Mouse (Mus musculus) olfactory bulb, adult 2 months (tissue): ENCODE data around the gene Kansl2. TPM values are rescaled to one million over a fixed set of nuclear protein-coding genes. Genes with fewer than 3 reads are reported as not detected.

Experiments used
- H3K27ac ChIP-seq: fragments of 200-500 bp; 2 replicates; pipeline ENCODE4 v1.5.1; 2012; ENCODE audit warnings: low read depth, low read length; ENCODE audit not compliant: insufficient read depth
- H3K4me1 ChIP-seq: fragments of 200-500 bp; 2 replicates; pipeline ENCODE4 v1.6.1; 2012; ENCODE audit warnings: low read length; ENCODE audit not compliant: control insufficient read depth, insufficient read depth
- H3K4me3 ChIP-seq: fragments of 200-500 bp; 2 replicates; pipeline ENCODE4 v1.5.1; 2012; ENCODE audit warnings: mild to moderate bottlenecking, low read depth, low read length, moderate library complexity; ENCODE audit not compliant: insufficient read depth
- CTCF ChIP-seq: fragments of 200-500 bp; IDR thresholded peaks from 2 replicates; pipeline ENCODE4 v1.5.1; 2012; ENCODE audit warnings: low read depth, mild to moderate bottlenecking, low read length, moderate library complexity; ENCODE audit not compliant: insufficient read depth
- POLR2A ChIP-seq: fragments of 200-500 bp; IDR thresholded peaks from 2 replicates; pipeline ENCODE4 v1.6.1; 2012; ENCODE audit warnings: mild to moderate bottlenecking, low read depth, low read length, moderate library complexity; ENCODE audit not compliant: insufficient read depth
- WGBS: fragments of 180-500 bp; shearing (Covaris S2); methylation state at CpG from one replicate; pipeline ENCODE4 v1.1.7; 2018; 5-methylcytosine and 5-hydroxymethylcytosine counted together
- polyA plus RNA-seq: library from polyadenylated mRNA; stranded (reverse); fragments of >200 nt; gene quantifications from 2 replicates; pipeline ENCODE4 v1.2.4, GENCODE M21; 2012; ENCODE audit warnings: low replicate concordance; ENCODE audit not compliant: missing spikeins, insufficient read depth, insufficient read length

The Kansl2 gene
- polyA plus RNA-seq, 1 experiment, result not detected

- WGBS, result 31% methylated on average over 25 of the region's 25 CpGs
- H3K27ac ChIP-seq, result no peak overlapping the region
- H3K4me3 ChIP-seq, result peak overlapping the region; percentile 23
Measured at GRCm38 (mm10) chr15:98510438-98511385, 23.4 kb downstream of the Kansl2 start.

GRCm38 (mm10) chr15:98509387-98509786 lies 24.7 kb downstream of the Kansl2 start:
- Histone ChIP-seq H3K4me3 (no peak overlapping the region), H3K4me1 (peaks cover 3% of the 10 kb centered on the region; the same call in 1 of the 2 replicates), H3K27ac (no peak overlapping the region)
- TF ChIP-seq CTCF (no peak), POLR2A (no peak)
- WGBS, result 63% methylated on average over 2 of the region's 2 CpGs

More at GRCm38 (mm10) chr15:98510438-98511385, 23.4 kb downstream of the Kansl2 start:
- peak; percentile 68; the same call in 1 of the 2 replicates for TF ChIP-seq CTCF
- TF ChIP-seq POLR2A, result no peak
- H3K4me1 ChIP-seq, result peaks cover 3% of the 10 kb centered on the region; the same call in 1 of the 2 replicates

- H3K27ac ChIP-seq, result no peak overlapping the region
- H3K4me1 ChIP-seq, result peaks cover 3% of the 10 kb centered on the region; the same call in 1 of the 2 replicates
- no peak overlapping the region for H3K4me3 ChIP-seq
- TF ChIP-seq CTCF (no peak), POLR2A (no peak)
- WGBS, result 94% methylated on average over 6 of the region's 6 CpGs
Measured at GRCm38 (mm10) chr15:98507321-98507720, 26.7 kb downstream of the Kansl2 start.

GRCm38 (mm10) chr15:98506253-98506957 lies 27.7 kb downstream of the Kansl2 start:
- Histone ChIP-seq H3K4me3 (no peak overlapping the region), H3K4me1 (peaks cover 4% of the 10 kb centered on the region), H3K27ac (no peak overlapping the region)
- WGBS, result 81% methylated on average over 9 of the region's 9 CpGs
- TF ChIP-seq CTCF (no peak), POLR2A (no peak)

GRCm38 (mm10) chr15:98504514-98504913 lies 29.6 kb downstream of the Kansl2 start:
- Histone ChIP-seq H3K4me3 (no peak overlapping the region), H3K27ac (no peak overlapping the region), H3K4me1 (peaks cover 3% of the 10 kb centered on the region; the same call in 1 of the 2 replicates)
- TF ChIP-seq POLR2A (no peak), CTCF (peak; percentile 79)
- WGBS, result 16% methylated on average over 18 of the region's 18 CpGs

- whole genome bisulfite sequencing, result 93% methylated on average over 3 of the region's 3 CpGs
- H3K4me3 ChIP-seq, result no peak overlapping the region
- peaks cover 3% of the 10 kb centered on the region; the same call in 1 of the 2 replicates for H3K4me1 ChIP-seq
- H3K27ac ChIP-seq, result no peak overlapping the region
- TF ChIP-seq POLR2A (no peak), CTCF (no peak)
Measured at GRCm38 (mm10) chr15:98503317-98503716, 30.7 kb downstream of the Kansl2 start.

GRCm38 (mm10) chr15:98497631-98498030 lies 36.4 kb downstream of the Kansl2 start:
- H3K4me3 ChIP-seq, result no peak overlapping the region
- no peak for TF ChIP-seq POLR2A
- no peak for TF ChIP-seq CTCF
- 89% methylated on average over 17 of the region's 17 CpGs for WGBS
- H3K27ac ChIP-seq, result no peak overlapping the region
- H3K4me1 ChIP-seq, result peaks cover 3% of the 10 kb centered on the region; the same call in 1 of the 2 replicates

GRCm38 (mm10) chr15:98492102-98492501 lies 42.0 kb downstream of the Kansl2 start, which contains the start of gene Olfr279:
TSS of gene Olfr279 (plus strand) at chr15:98492402.
- Histone ChIP-seq H3K27ac (no peak within 1 kb of the TSS), H3K4me3 (no peak within 1 kb of the TSS), H3K4me1 (peaks cover 2% of the 10 kb centered on the region; the same call in 1 of the 2 replicates)
- 65% methylated on average over 4 of the region's 4 CpGs for WGBS
- TF ChIP-seq POLR2A (no peak), CTCF (no peak)

GRCm38 (mm10) chr15:98491332-98491731 lies 42.7 kb downstream of the Kansl2 start:
- WGBS, result 90% methylated on average over 2 of the region's 2 CpGs
- H3K27ac ChIP-seq, result no peak overlapping the region
- no peak overlapping the region for H3K4me3 ChIP-seq
- peaks cover 2% of the 10 kb centered on the region; the same call in 1 of the 2 replicates for H3K4me1 ChIP-seq
- TF ChIP-seq POLR2A (no peak), CTCF (no peak)
